Mouse (Mus musculus): ENCODE measurements around the gene Slc7a8.

- TF ChIP-seq ZNF384 (IDR thresholded peaks at IDR 0.05; ENCODE audit: low read depth, low read length) (no peak), MAFK (IDR thresholded peaks at IDR 0.05; ENCODE audit: insufficient read depth, low read depth, low read length) (no peak), ZC3H11A (IDR thresholded peaks at IDR 0.05; ENCODE audit: borderline replicate concordance, low read depth, low read length) (no peak)
Observed at GRCm38 (mm10) chr14:54772333-54772856, 9.4 kb downstream of the Slc7a8 start.

Measured in ES-E14 (cell line).